Mouse (Mus musculus): ENCODE results near the gene Gipr.

The Gipr gene

GRCm38 (mm10) chr7:19148875-19149541 is 16.9 kb downstream of the Gipr start, which contains the start of gene Qpctl:
Qpctl (minus strand) TSS chr7:19149291.
- under 1% methylated on average over 43 of the region's 43 CpGs for WGBS

GRCm38 (mm10) chr7:19148180-19148874 is 17.6 kb downstream of the Gipr start:
- WGBS, result 10% methylated on average over 20 of the region's 20 CpGs

GRCm38 (mm10) chr7:19147497-19148045 is 18.4 kb downstream of the Gipr start:
- WGBS, result 58% methylated on average over 6 of the region's 6 CpGs

GRCm38 (mm10) chr7:19146793-19147192 is 19.1 kb downstream of the Gipr start:
- 90% methylated on average over 10 of the region's 10 CpGs for WGBS

- 24% methylated on average over 5 of the region's 5 CpGs for whole genome bisulfite sequencing
These were observed 28.5 kb downstream of the Gipr start for GRCm38 (mm10) chr7:19137380-19137779.

- WGBS, result 64% methylated on average over 38 of the region's 38 CpGs
These were observed 29.1 kb downstream of the Gipr start for GRCm38 (mm10) chr7:19136673-19137334.

- WGBS, result 90% methylated on average over 13 of the region's 13 CpGs
These were observed 29.8 kb downstream of the Gipr start for GRCm38 (mm10) chr7:19136168-19136567.

GRCm38 (mm10) chr7:19131324-19131848 is 34.5 kb downstream of the Gipr start:
- WGBS, result under 1% methylated on average over 39 of the region's 39 CpGs

- 16% methylated on average over 4 of the region's 4 CpGs for WGBS
These were observed 35.3 kb downstream of the Gipr start for GRCm38 (mm10) chr7:19130657-19131056.

- 91% methylated on average over 5 of the region's 5 CpGs for WGBS
These were observed 36.5 kb downstream of the Gipr start for GRCm38 (mm10) chr7:19129396-19129795.

- 72% methylated on average over 5 of the region's 5 CpGs for WGBS
These were observed 38.2 kb downstream of the Gipr start for GRCm38 (mm10) chr7:19127744-19128143.

GRCm38 (mm10) chr7:19124713-19125112 is 41.2 kb downstream of the Gipr start:
- WGBS, result 82% methylated on average over 6 of the region's 6 CpGs

- 85% methylated on average over 4 of the region's 4 CpGs for WGBS
These were observed 44.2 kb downstream of the Gipr start for GRCm38 (mm10) chr7:19121686-19122085.

GRCm38 (mm10) chr7:19119631-19120429 is 46.1 kb downstream of the Gipr start, which contains the start of gene Fbxo46:
Fbxo46 (plus strand) TSS chr7:19119859.
- 1% methylated on average over 34 of the region's 34 CpGs for WGBS

GRCm38 (mm10) chr7:19119083-19119482 is 46.8 kb downstream of the Gipr start:
- 90% methylated on average over 8 of the region's 8 CpGs for WGBS

GRCm38 (mm10) chr7:19118028-19118771 is 47.7 kb downstream of the Gipr start, which contains the start of gene Gm4969:
Gm4969 (minus strand) TSS chr7:19118368.
- 17% methylated on average over 64 of the region's 64 CpGs for WGBS

- 94% methylated on average over 1 of the region's 1 CpGs for WGBS
These were observed 56.4 kb downstream of the Gipr start for GRCm38 (mm10) chr7:19109565-19109964.

GRCm38 (mm10) chr7:19107436-19107835 is 58.5 kb downstream of the Gipr start:
- 71% methylated on average over 3 of the region's 3 CpGs for WGBS

Measured in cerebral cortex, adult 2 months (tissue).